Comparison of ENCODE assay signal across 9 mouse cellular contexts in the genomic region with DNA sequence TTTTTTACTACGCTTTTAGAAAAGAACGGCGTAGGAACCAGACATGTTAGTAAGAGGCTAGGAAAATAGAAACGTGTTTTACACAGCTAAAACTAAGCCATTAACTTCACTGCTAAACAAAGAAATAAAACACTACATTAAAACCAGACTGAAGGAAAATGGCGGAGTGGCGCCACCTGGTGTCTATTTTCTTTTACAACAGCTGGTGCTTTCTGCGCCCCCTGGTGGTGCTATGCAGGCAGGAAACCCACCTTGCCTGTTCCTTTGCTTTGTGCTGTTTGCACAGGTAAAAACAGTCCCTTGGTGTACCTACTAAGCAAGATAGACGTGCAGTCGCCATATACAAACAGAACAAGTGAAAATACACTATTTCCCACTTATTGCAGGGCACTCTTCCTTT.
DNase-seq lines count a peak whose midpoint lies in the region; ATAC-seq and TF ChIP-seq lines count a peak whose summit lies in the region.
"Had no signal": no experiment of that assay in that cellular context is flagged by ENCODE, and none has a peak within 500 bp of the region (broad histone marks: within the 10 kb centered on the region; RNA-seq: fewer than 3 reads in every experiment).

No protein-coding gene starts in this region.

- peak; percentile 82 for DNase-seq in forebrain, embryonic 14.5 days (ENCODE audit: low spot score)
- peak; percentile 69 for DNase-seq in R1 (ENCODE audit: low read depth, low spot score)
- DNase-seq in cerebellum, postnatal 25 days: peak; percentile 80 to 86
- peak; percentile 84 for DNase-seq in heart, embryonic 10.5 days (ENCODE audit: low spot score)
- peak; percentile 61 to 72 for DNase-seq in layer of hippocampus, postnatal 36 days
- peak; percentile 85 for DNase-seq in midbrain, postnatal 0 days (ENCODE audit: low spot score)

- H3K9me3 ChIP-seq in forebrain, embryonic 14.5 days (replicated peaks; ENCODE audit: control insufficient read depth, low read length): no peaks in the 10 kb centered on the region
- no peaks in the 10 kb centered on the region for H3K9me3 ChIP-seq in forebrain, embryonic 13.5 days (replicated peaks)
- H3K9me3 ChIP-seq in heart, embryonic 10.5 days: no peaks in the 10 kb centered on the region
- no peaks in the 10 kb centered on the region for H3K9me3 ChIP-seq in midbrain, postnatal 0 days (ENCODE audit: low read length)

- H3K4me3 ChIP-seq in forebrain, embryonic 14.5 days (ENCODE audit: low read depth, low read length): no peak overlapping the region
- H3K4me3 ChIP-seq in forebrain, embryonic 13.5 days: no peak overlapping the region
- no peak overlapping the region for H3K4me3 ChIP-seq in heart, embryonic 10.5 days
- H3K4me3 ChIP-seq in midbrain, postnatal 0 days (ENCODE audit: low read depth, low read length): no peak overlapping the region
- H3K4me3 ChIP-seq in testis, adult 2 months (ENCODE audit: control insufficient read depth, low read depth, low read length): no peak overlapping the region

- TF ChIP-seq CTCF in midbrain, postnatal 0 days (IDR thresholded peaks at IDR 0.05): peak; percentile 100
- peak; percentile 99 for TF ChIP-seq CTCF in testis, adult 2 months (IDR thresholded peaks at IDR 0.05; ENCODE audit: control insufficient read depth, insufficient read depth, insufficient replicate concordance, low read depth, low read length)

- H3K4me2 ChIP-seq in forebrain, embryonic 14.5 days (ENCODE audit: low read length): no peak overlapping the region
- no peak overlapping the region for H3K4me2 ChIP-seq in forebrain, embryonic 13.5 days
- H3K4me2 ChIP-seq in midbrain, postnatal 0 days (ENCODE audit: low read depth, low read length, poor library complexity, severe bottlenecking): no peak overlapping the region

- no peaks in the 10 kb centered on the region for H3K27me3 ChIP-seq in forebrain, embryonic 14.5 days (replicated peaks; ENCODE audit: control insufficient read depth, insufficient read depth, low read length)
- H3K27me3 ChIP-seq in forebrain, embryonic 13.5 days: no peaks in the 10 kb centered on the region; the same call in 1 of the 2 replicates
- peaks cover 26% of the 10 kb centered on the region; the same call in 1 of the 2 replicates for H3K27me3 ChIP-seq in heart, embryonic 10.5 days (ENCODE audit: insufficient read depth, poor library complexity, severe bottlenecking)
- no peaks in the 10 kb centered on the region for H3K27me3 ChIP-seq in midbrain, postnatal 0 days (ENCODE audit: insufficient read depth, low read length)
- H3K27me3 ChIP-seq in testis, adult 2 months (ENCODE audit: control insufficient read depth, insufficient read depth, low read length): no peaks in the 10 kb centered on the region

- TF ChIP-seq POLR2A in testis, adult 2 months (IDR thresholded peaks at IDR 0.05; ENCODE audit: control insufficient read depth, low read depth, low read length): no peak

- WGBS in forebrain, embryonic 14.5 days: 38% methylated on average over 9 of the region's 9 CpGs
- WGBS in forebrain, embryonic 13.5 days: 36% methylated on average over 9 of the region's 9 CpGs
- 27% methylated on average over 9 of the region's 9 CpGs for whole genome bisulfite sequencing in heart, embryonic 10.5 days
- 35% methylated on average over 9 of the region's 9 CpGs for WGBS in midbrain, postnatal 0 days

- no peaks in the 10 kb centered on the region for H3K36me3 ChIP-seq in forebrain, embryonic 14.5 days (ENCODE audit: control insufficient read depth, insufficient read depth, low read length)
- H3K36me3 ChIP-seq in forebrain, embryonic 13.5 days (ENCODE audit: poor library complexity, severe bottlenecking): no peaks in the 10 kb centered on the region
- H3K36me3 ChIP-seq in heart, embryonic 10.5 days: no peaks in the 10 kb centered on the region
- no peaks in the 10 kb centered on the region for H3K36me3 ChIP-seq in midbrain, postnatal 0 days (ENCODE audit: insufficient read depth, low read length)
- H3K36me3 ChIP-seq in testis, adult 2 months (ENCODE audit: control insufficient read depth, insufficient read depth, low read length): no peaks in the 10 kb centered on the region

- H3K27ac ChIP-seq in forebrain, embryonic 14.5 days (ENCODE audit: low read depth, low read length): no peak overlapping the region
- no peak overlapping the region for H3K27ac ChIP-seq in forebrain, embryonic 13.5 days
- no peak overlapping the region for H3K27ac ChIP-seq in heart, embryonic 10.5 days
- H3K27ac ChIP-seq in midbrain, postnatal 0 days (ENCODE audit: low read depth, low read length): no peak overlapping the region
- no peak overlapping the region for H3K27ac ChIP-seq in testis, adult 2 months (ENCODE audit: control insufficient read depth, insufficient read depth, low read depth, low read length)
- H3K27ac ChIP-seq: macrophage had no signal

- no peak overlapping the region for H3K9ac ChIP-seq in forebrain, embryonic 14.5 days (ENCODE audit: low read length)
- H3K9ac ChIP-seq in forebrain, embryonic 13.5 days: no peak overlapping the region
- no peak overlapping the region for H3K9ac ChIP-seq in midbrain, postnatal 0 days (replicated peaks; ENCODE audit: low read length, poor library complexity, severe bottlenecking)

- peaks cover 5% of the 10 kb centered on the region; the same call in 1 of the 2 replicates for H3K4me1 ChIP-seq in forebrain, embryonic 14.5 days (ENCODE audit: control insufficient read depth, insufficient read depth, low read length)
- H3K4me1 ChIP-seq in forebrain, embryonic 13.5 days: peaks cover 25% of the 10 kb centered on the region
- H3K4me1 ChIP-seq in heart, embryonic 10.5 days: peaks cover 4% of the 10 kb centered on the region; the same call in 1 of the 2 replicates
- peaks cover 4% of the 10 kb centered on the region; the same call in 1 of the 2 replicates for H3K4me1 ChIP-seq in midbrain, postnatal 0 days (ENCODE audit: insufficient read depth, low read length)
- H3K4me1 ChIP-seq in testis, adult 2 months (ENCODE audit: control insufficient read depth, insufficient read depth, low read length): no peaks in the 10 kb centered on the region

- no peak for ATAC-seq in forebrain, embryonic 14.5 days
- ATAC-seq in forebrain, embryonic 13.5 days: no peak
- ATAC-seq in midbrain, postnatal 0 days (ENCODE audit: low FRiP score): no peak
